Mouse (Mus musculus): ENCODE data around the gene Hdac1. TPM values are rescaled to one million over a fixed set of nuclear protein-coding genes. Genes with fewer than 3 reads are reported as not detected.

Gene Hdac1
- polyA plus RNA-seq (2014; fragmentation: Illumina TruSeq; extraction: RNeasy Lipid Tissue Mini Kit (QIAGEN cat#74804)), result 51.0 TPM

GRCm38 (mm10) chr4:129542592-129543141, at the start of gene Hdac1:
TSS of gene Hdac1 (minus strand) at chr4:129542713.

DNA sequence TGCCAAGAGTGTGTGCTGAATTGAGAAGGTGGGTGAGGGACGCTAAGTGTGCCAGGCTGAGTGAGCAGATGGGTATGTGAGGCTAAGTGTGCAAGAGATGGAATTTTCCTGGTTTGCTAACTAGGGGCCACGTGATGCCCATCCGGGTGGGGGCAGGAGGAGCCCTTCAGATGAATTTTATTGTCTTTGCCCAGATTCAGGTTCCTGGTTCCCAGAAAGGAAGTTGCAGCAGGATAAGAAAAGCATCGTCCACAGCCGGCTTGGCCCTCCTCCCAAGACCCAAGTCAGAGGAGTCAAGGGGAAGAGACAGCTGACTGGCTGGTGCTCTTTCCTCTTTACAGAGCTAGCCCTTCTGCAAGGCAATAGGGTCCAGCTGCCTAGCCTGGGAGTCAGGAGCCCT, 36.0 kb upstream of the Hdac1 start, which contains the start of gene Fam167b:
Fam167b (minus strand) TSS at position 84 of the 400 bp plus-strand sequence.

GRCm38 (mm10) chr4:129573430-129573829, 30.9 kb upstream of the Hdac1 start, which contains the start of gene Lck:
TSS of gene Lck (minus strand) at chr4:129573641.

DNA sequence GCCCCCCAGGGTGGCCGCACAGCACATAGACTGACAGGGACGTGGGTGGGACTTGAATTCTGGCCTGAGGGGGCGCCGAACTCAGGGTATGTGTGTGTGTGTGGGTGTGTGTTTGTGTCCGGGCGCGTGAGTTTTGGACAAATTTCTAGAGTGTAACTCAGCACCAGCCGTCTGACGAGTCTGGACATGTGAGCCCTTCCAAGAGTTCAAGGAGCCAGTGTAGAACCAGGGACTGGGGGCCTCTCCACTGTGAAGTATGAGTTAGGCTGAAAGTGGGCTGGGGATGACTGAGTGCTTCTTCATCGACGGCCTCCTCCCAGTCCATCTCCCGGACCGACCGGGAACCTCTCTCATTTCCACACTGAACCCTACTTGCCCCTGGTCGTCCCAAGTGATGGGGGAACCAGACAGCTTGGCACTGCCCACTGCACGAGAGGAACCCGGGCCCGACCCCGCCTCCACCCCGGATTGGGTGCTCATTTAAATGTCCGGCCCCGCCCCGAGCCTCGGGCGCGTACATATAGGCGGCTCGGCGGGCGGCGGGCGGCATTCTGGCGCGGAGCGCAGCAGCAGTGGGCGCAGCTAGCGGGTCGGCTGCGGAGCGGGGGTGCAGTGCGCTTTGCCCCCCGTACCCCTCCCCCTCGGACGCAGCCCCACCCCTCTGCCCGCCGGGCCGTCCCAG, 29.3 kb downstream of the Hdac1 start, which contains the start of gene Marcksl1:
Marcksl1 (plus strand) TSS at position 496 of the 682 bp plus-strand sequence.

DNA sequence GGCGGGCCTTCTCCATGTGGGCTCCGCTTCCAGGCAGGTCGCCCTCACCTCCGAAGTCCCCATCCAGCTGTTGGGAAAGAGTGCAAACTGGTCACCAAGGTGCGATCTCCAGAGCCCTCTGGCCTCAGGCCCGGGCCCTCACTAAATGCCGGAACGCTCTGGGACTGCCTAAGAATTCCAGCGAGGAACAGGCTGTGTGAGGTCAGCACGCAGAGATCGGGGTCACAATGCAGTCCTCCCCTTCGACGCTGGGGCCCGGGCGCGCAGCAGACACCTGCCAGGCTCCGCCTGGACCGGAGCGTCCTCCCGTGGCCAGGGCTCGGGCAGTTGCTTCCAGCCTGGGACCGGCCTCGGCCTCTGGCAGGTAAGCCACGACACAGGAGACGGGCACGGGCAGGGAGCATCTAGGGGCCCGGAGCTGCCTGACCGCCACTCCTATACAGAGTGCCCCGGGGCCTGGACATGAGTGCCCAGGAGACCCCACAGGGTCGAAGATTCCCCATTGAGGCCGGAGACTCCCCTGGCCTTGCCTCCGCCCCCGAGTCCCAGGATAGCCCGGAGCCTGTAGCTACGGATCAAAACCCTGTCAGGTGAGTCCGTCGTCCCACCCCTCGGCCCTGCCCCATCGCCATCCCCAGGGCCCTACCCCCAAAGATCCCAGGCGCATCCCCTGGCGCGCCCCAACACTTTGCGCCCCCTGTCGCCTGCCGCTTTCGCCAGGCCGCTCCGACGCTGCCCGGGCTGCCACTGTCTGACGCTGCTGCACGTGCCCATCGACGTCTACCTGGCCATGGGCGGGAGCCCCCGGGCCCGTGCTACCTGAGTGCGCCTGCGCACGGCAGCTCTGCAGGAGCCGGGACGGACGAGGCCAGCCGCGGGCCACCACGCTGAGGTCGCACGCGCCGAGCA, 51.3 kb downstream of the Hdac1 start, which contains the start of the genes Tssk3 and Fam229a:
Tssk3 (minus strand) TSS at position 51 of the 909 bp plus-strand sequence.
Fam229a (plus strand) TSS at position 219 of the 909 bp plus-strand sequence.

Other genes starting within 250 kb of the Hdac1 start
- gene Rbbp4, start 207.3 kb downstream of the Hdac1 start, polyA plus RNA-seq (2014; fragmentation: Illumina TruSeq; extraction: RNeasy Lipid Tissue Mini Kit (QIAGEN cat#74804)), result 398 TPM
- gene Zbtb8os, start 207.0 kb downstream of the Hdac1 start, polyA plus RNA-seq (2014; fragmentation: Illumina TruSeq; extraction: RNeasy Lipid Tissue Mini Kit (QIAGEN cat#74804)), result 116 TPM
- gene Zbtb8a, start 164.6 kb downstream of the Hdac1 start, polyA plus RNA-seq (2014; fragmentation: Illumina TruSeq; extraction: RNeasy Lipid Tissue Mini Kit (QIAGEN cat#74804)), result 4.2 TPM
- gene Zbtb8b, start 101.9 kb downstream of the Hdac1 start, polyA plus RNA-seq (2014; fragmentation: Illumina TruSeq; extraction: RNeasy Lipid Tissue Mini Kit (QIAGEN cat#74804)), result 18.5 TPM
- 8.4 TPM for gene Bsdc1, start 81.1 kb downstream of the Hdac1 start, polyA plus RNA-seq (2014; fragmentation: Illumina TruSeq; extraction: RNeasy Lipid Tissue Mini Kit (QIAGEN cat#74804))
- not detected for gene Tssk3, start 51.7 kb downstream of the Hdac1 start, polyA plus RNA-seq (2014; fragmentation: Illumina TruSeq; extraction: RNeasy Lipid Tissue Mini Kit (QIAGEN cat#74804))
- not detected for gene Fam229a, start 51.5 kb downstream of the Hdac1 start, polyA plus RNA-seq (2014; fragmentation: Illumina TruSeq; extraction: RNeasy Lipid Tissue Mini Kit (QIAGEN cat#74804))
- gene Marcksl1, start 29.1 kb downstream of the Hdac1 start, polyA plus RNA-seq (2014; fragmentation: Illumina TruSeq; extraction: RNeasy Lipid Tissue Mini Kit (QIAGEN cat#74804)), result 220 TPM
- 0.66 TPM for gene Lck, start 30.9 kb upstream of the Hdac1 start, polyA plus RNA-seq (2014; fragmentation: Illumina TruSeq; extraction: RNeasy Lipid Tissue Mini Kit (QIAGEN cat#74804))
- gene Fam167b, start 35.8 kb upstream of the Hdac1 start, polyA plus RNA-seq (2014; fragmentation: Illumina TruSeq; extraction: RNeasy Lipid Tissue Mini Kit (QIAGEN cat#74804)), result 0.94 TPM
- gene Eif3i, start 57.9 kb upstream of the Hdac1 start, polyA plus RNA-seq (2014; fragmentation: Illumina TruSeq; extraction: RNeasy Lipid Tissue Mini Kit (QIAGEN cat#74804)), result 20.0 TPM
- 29.8 TPM for gene Tmem234, start 58.0 kb upstream of the Hdac1 start, polyA plus RNA-seq (2014; fragmentation: Illumina TruSeq; extraction: RNeasy Lipid Tissue Mini Kit (QIAGEN cat#74804))
- not detected for gene Dcdc2b, start 71.5 kb upstream of the Hdac1 start, polyA plus RNA-seq (2014; fragmentation: Illumina TruSeq; extraction: RNeasy Lipid Tissue Mini Kit (QIAGEN cat#74804))
- 4.9 TPM for gene Iqcc, start 76.4 kb upstream of the Hdac1 start, polyA plus RNA-seq (2014; fragmentation: Illumina TruSeq; extraction: RNeasy Lipid Tissue Mini Kit (QIAGEN cat#74804))
- gene Ccdc28b, start 81.2 kb upstream of the Hdac1 start, polyA plus RNA-seq (2014; fragmentation: Illumina TruSeq; extraction: RNeasy Lipid Tissue Mini Kit (QIAGEN cat#74804)), result 4.1 TPM
- gene Txlna, start 98.4 kb upstream of the Hdac1 start, polyA plus RNA-seq (2014; fragmentation: Illumina TruSeq; extraction: RNeasy Lipid Tissue Mini Kit (QIAGEN cat#74804)), result 20.1 TPM
- gene Kpna6, start 130.1 kb upstream of the Hdac1 start, polyA plus RNA-seq (2014; fragmentation: Illumina TruSeq; extraction: RNeasy Lipid Tissue Mini Kit (QIAGEN cat#74804)), result 60.3 TPM
- gene Tmem39b, start 154.1 kb upstream of the Hdac1 start, polyA plus RNA-seq (2014; fragmentation: Illumina TruSeq; extraction: RNeasy Lipid Tissue Mini Kit (QIAGEN cat#74804)), result 0.43 TPM
- gene Khdrbs1, start 199.6 kb upstream of the Hdac1 start, polyA plus RNA-seq (2014; fragmentation: Illumina TruSeq; extraction: RNeasy Lipid Tissue Mini Kit (QIAGEN cat#74804)), result 354 TPM

All from ovary, adult 10 weeks (tissue).